Mouse (Mus musculus) cerebellum, adult 9-10 months (tissue): ENCODE measurements at regions not wholly inside any gene's neighbourhood (a gene's known extent, or its start where the extent isn't known, plus 50 kb on each side); places are given as distances from the start of the nearest gene placed in this dataset.
"Not testable (repeated sequence)": the region's sequence is repeated elsewhere in the genome, so short reads cannot be mapped to it uniquely, and the experiment has no call there.

Experiments
- DNase-seq: peaks from one replicate; pipeline ENCODE4 v3.0.0; 2022

- DNase-seq = no peak
These were observed 172.7 kb upstream of the Prkcq start for GRCm38 (mm10) chr2:10999217-10999618.

- DNase-seq = no peak
These were observed 166.1 kb upstream of the Prkcq start for GRCm38 (mm10) chr2:11005806-11006205.

- no peak for DNase-seq
These were observed 160.6 kb upstream of the Prkcq start for GRCm38 (mm10) chr2:11011041-11011962.

GRCm38 (mm10) chr2:11012312-11012860, 159.5 kb upstream of the Prkcq start:
- DNase-seq = no peak

- DNase-seq = no peak
These were observed 158.8 kb upstream of the Prkcq start for GRCm38 (mm10) chr2:11013154-11013553.

- no peak for DNase-seq
These were observed 155.5 kb upstream of the Prkcq start for GRCm38 (mm10) chr2:11016446-11016845.

- DNase-seq = no peak
These were observed 139.0 kb upstream of the Prkcq start for GRCm38 (mm10) chr2:11032891-11033290.

- DNase-seq = no peak
These were observed 137.7 kb upstream of the Prkcq start for GRCm38 (mm10) chr2:11034178-11034577.

GRCm38 (mm10) chr2:11037343-11037742, 134.6 kb upstream of the Prkcq start:
- DNase-seq = no peak

- no peak for DNase-seq
These were observed 133.5 kb upstream of the Prkcq start for GRCm38 (mm10) chr2:11038440-11038839.

GRCm38 (mm10) chr2:11040005-11040404, 131.9 kb upstream of the Prkcq start:
- no peak for DNase-seq

- no peak for DNase-seq
These were observed 127.1 kb upstream of the Prkcq start for GRCm38 (mm10) chr2:11044727-11045274.

- DNase-seq = no peak
These were observed 120.3 kb upstream of the Prkcq start for GRCm38 (mm10) chr2:11051621-11052020.

GRCm38 (mm10) chr2:11059731-11060425, 112.0 kb upstream of the Prkcq start:
- peak; percentile 19 for DNase-seq

- DNase-seq = no peak
These were observed 104.5 kb upstream of the Prkcq start for GRCm38 (mm10) chr2:11067384-11067783.

- no peak for DNase-seq
These were observed 88.4 kb upstream of the Prkcq start for GRCm38 (mm10) chr2:11083536-11083935.

GRCm38 (mm10) chr2:11086996-11087395, 84.9 kb upstream of the Prkcq start:
- no peak for DNase-seq

- DNase-seq = not testable (repeated sequence)
These were observed 71.9 kb upstream of the Prkcq start for GRCm38 (mm10) chr2:11099834-11100622.

- DNase-seq = peak; percentile 31
These were observed 58.7 kb upstream of the Prkcq start for GRCm38 (mm10) chr2:11113191-11113590.

GRCm38 (mm10) chr2:11118625-11119024, 53.3 kb upstream of the Prkcq start:
- no peak for DNase-seq

GRCm38 (mm10) chr2:11119301-11119700, 52.6 kb upstream of the Prkcq start:
- no peak for DNase-seq
